Mouse (Mus musculus): Measurements from ENCODE around the gene Gm20696. TPM values are rescaled to one million over a fixed set of nuclear protein-coding genes. Genes with fewer than 3 reads are reported as not detected.

Gene Gm20696
- polyA plus RNA-seq, 1 experiment from 2014 or later, result 3.2 TPM

DNA sequence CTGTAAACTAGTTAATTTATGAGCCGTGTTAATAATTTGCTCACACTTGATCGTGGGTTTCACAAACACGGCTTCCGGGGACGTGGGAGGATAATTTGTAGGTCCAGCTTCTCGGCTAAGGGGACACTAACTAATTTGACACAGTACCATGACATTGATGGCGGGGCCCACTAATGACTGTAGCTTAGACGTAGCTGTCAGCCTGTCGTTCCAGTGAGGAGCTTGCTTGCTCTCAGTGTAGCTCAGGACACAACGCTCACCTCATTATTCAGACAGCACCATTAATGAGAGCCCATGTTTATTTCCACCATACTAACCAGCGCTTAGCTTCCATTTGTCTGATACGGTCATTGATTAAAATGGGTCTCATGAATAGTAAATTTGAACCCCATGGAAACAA is 356.1 kb downstream of the Gm20696 start:
- ATAC-seq (ENCODE audit: low FRiP score, low read depth), result 0 out of 2 replicates have a peak, but pooled peaks have one; percentile 50
- no peak overlapping the region for H3K4me3 ChIP-seq
- 38% methylated on average over 12 of the region's 12 CpGs for WGBS
- H3K4me1 ChIP-seq, result peaks cover 13% of the 10 kb centered on the region
- no peaks in the 10 kb centered on the region for H3K9me3 ChIP-seq
- no peak overlapping the region for H3K4me2 ChIP-seq (replicated peaks)
- H3K27me3 ChIP-seq (replicated peaks), result no peaks in the 10 kb centered on the region
- no peaks in the 10 kb centered on the region for H3K36me3 ChIP-seq
- H3K9ac ChIP-seq, result no peak overlapping the region
- H3K27ac ChIP-seq, result no peak overlapping the region

GRCm38 (mm10) chr6:99310171-99310500 is 356.5 kb downstream of the Gm20696 start:
- no peak overlapping the region for H3K4me2 ChIP-seq (replicated peaks)
- ATAC-seq (ENCODE audit: low FRiP score, low read depth), result no peak
- H3K9ac ChIP-seq, result no peak overlapping the region
- peaks cover 13% of the 10 kb centered on the region for H3K4me1 ChIP-seq
- H3K4me3 ChIP-seq, result no peak overlapping the region
- H3K27ac ChIP-seq, result no peak overlapping the region
- no peaks in the 10 kb centered on the region for H3K36me3 ChIP-seq
- 22% methylated on average over 3 of the region's 3 CpGs for WGBS
- no peaks in the 10 kb centered on the region for H3K9me3 ChIP-seq
- no peaks in the 10 kb centered on the region for H3K27me3 ChIP-seq (replicated peaks)

DNA sequence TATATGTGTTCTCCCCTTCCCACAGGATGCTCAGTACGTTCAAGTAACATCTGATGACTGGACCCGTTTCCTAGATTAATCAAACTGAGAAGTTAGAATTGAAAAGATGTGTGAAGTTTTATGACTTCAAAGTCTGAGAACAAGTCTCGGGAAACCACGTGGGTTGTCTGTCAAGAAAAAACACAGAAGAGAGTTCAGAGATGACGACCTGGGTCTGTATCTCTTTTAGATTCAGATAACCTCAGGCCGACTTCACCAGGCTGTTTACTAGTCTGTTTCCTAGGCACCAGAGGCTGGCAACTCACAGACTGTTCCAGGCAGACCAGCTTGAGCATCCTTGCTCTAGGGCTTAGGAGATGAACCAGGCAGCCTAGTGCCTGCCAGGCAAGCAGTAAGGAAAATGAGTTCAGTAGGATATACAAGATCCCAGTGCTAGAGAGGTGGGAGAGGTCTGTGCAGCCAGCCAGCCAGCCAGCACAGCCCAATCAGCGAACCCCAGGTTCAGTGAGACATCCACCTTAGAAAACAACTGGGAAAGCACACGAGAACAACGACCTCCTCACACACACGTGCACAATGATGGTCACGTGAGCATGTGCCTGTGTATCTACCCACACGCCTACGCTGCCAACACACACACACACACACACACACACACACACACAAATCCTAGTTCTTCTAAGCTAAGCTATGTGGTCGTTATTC is 357.0 kb downstream of the Gm20696 start:
- 73% methylated on average over 14 of the region's 14 CpGs for WGBS

DNA sequence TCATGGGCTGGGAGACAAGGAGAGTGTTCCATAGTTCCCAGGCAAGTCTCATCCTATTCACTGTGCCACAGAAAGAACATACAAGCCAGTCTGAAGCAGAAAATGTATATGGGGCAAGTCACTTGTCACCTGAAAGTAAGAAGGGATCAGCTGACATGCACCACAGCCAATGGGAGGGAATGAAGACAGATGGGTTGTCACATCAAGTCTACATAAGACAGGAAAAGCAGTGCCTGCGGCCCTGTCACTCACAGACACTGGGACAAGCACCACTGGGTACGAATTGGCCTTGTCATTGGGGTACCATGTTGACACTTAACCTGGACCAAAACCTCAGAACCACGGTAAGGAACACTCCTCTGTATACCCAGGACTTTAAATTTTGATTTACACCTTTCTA is 360.8 kb downstream of the Gm20696 start:
- Histone ChIP-seq H3K27me3 (replicated peaks) (no peaks in the 10 kb centered on the region), H3K4me2 (replicated peaks) (no peak overlapping the region), H3K9me3 (no peaks in the 10 kb centered on the region), H3K36me3 (no peaks in the 10 kb centered on the region), H3K4me3 (no peak overlapping the region), H3K27ac (no peak overlapping the region), H3K9ac (no peak overlapping the region), H3K4me1 (peaks cover 9% of the 10 kb centered on the region)
- 91% methylated on average over 3 of the region's 3 CpGs for WGBS
- ATAC-seq (ENCODE audit: low FRiP score, low read depth), result no peak

More for the DNA sequence above, 357.0 kb downstream of the Gm20696 start:
- H3K4me1 ChIP-seq, result peaks cover 13% of the 10 kb centered on the region
- no peak overlapping the region for H3K27ac ChIP-seq
- no peak for ATAC-seq (ENCODE audit: low FRiP score, low read depth)
- no peak overlapping the region for H3K4me3 ChIP-seq
- H3K4me2 ChIP-seq (replicated peaks), result no peak overlapping the region
- H3K36me3 ChIP-seq, result no peaks in the 10 kb centered on the region
- H3K9ac ChIP-seq, result no peak overlapping the region
- H3K27me3 ChIP-seq (replicated peaks), result no peaks in the 10 kb centered on the region
- no peaks in the 10 kb centered on the region for H3K9me3 ChIP-seq

GRCm38 (mm10) chr6:99305236-99305635 is 361.4 kb downstream of the Gm20696 start:
- no peak overlapping the region for H3K27ac ChIP-seq
- H3K9ac ChIP-seq, result no peak overlapping the region
- no peaks in the 10 kb centered on the region for H3K36me3 ChIP-seq
- no peaks in the 10 kb centered on the region for H3K9me3 ChIP-seq
- H3K4me2 ChIP-seq (replicated peaks), result no peak overlapping the region
- H3K27me3 ChIP-seq (replicated peaks), result no peaks in the 10 kb centered on the region
- H3K4me1 ChIP-seq, result 0 out of 2 replicates have a peak, but pooled peaks cover 4% of the 10 kb centered on the region
- 97% methylated on average over 3 of the region's 3 CpGs for WGBS
- H3K4me3 ChIP-seq, result no peak overlapping the region
- no peak for ATAC-seq (ENCODE audit: low FRiP score, low read depth)

- ATAC-seq (ENCODE audit: low FRiP score, low read depth), result no peak
- H3K27ac ChIP-seq, result no peak overlapping the region
- no peaks in the 10 kb centered on the region for H3K27me3 ChIP-seq (replicated peaks)
- no peak overlapping the region for H3K9ac ChIP-seq
- no peaks in the 10 kb centered on the region for H3K4me1 ChIP-seq
- H3K36me3 ChIP-seq, result no peaks in the 10 kb centered on the region
- no peak overlapping the region for H3K4me2 ChIP-seq (replicated peaks)
- H3K4me3 ChIP-seq, result no peak overlapping the region
- 89% methylated on average over 6 of the region's 6 CpGs for WGBS
- H3K9me3 ChIP-seq, result no peaks in the 10 kb centered on the region
Observed at GRCm38 (mm10) chr6:99302662-99303435, 363.7 kb downstream of the Gm20696 start.

DNA sequence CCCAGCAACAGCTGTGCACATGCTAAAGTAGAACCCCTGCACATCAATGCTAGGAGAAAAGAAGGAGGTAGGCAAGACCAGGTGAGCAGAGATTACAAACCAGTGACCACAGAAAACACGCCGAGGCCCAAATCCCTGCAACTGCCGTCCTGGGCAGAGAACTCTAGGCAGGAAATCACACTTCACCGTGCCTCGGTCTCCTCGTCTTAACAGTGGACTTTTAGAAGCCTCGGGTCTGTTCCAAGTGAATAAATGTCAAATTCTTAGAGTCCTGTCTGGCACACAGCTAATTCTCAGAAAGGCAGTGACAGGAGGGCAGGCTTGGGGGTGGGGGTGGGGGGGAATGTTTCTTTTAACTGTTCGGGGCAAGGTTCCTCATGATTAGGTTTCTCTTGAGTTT is 364.7 kb downstream of the Gm20696 start:
- no peak for ATAC-seq (ENCODE audit: low FRiP score, low read depth)
- Histone ChIP-seq H3K4me2 (replicated peaks) (no peak overlapping the region), H3K27me3 (replicated peaks) (no peaks in the 10 kb centered on the region), H3K9ac (no peak overlapping the region), H3K36me3 (no peaks in the 10 kb centered on the region), H3K9me3 (no peaks in the 10 kb centered on the region), H3K4me3 (no peak overlapping the region), H3K4me1 (no peaks in the 10 kb centered on the region), H3K27ac (no peak overlapping the region)
- 85% methylated on average over 8 of the region's 8 CpGs for WGBS

DNA sequence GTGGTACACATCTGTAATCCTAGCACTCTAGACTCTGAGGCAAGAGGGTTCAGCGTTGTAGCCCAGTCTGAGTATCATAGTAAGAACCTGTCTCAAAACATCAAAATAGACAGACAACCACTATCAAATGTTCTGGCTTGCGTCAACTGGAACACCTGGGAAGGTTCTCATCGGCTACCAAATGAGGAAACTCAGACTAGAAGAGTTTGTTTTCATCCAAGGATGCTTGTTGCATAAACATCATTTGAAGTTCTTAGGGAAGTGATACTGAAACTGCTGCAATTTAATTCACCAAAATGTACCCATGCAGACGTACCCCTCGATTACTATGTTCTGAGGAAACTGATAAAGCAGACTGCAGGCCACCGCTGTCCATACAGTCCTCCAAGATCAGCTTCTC is 366.4 kb downstream of the Gm20696 start:
- H3K4me1 ChIP-seq, result no peaks in the 10 kb centered on the region
- H3K36me3 ChIP-seq, result no peaks in the 10 kb centered on the region
- H3K27me3 ChIP-seq (replicated peaks), result no peaks in the 10 kb centered on the region
- no peak overlapping the region for H3K9ac ChIP-seq
- no peak overlapping the region for H3K4me2 ChIP-seq (replicated peaks)
- no peak overlapping the region for H3K4me3 ChIP-seq
- no peak for ATAC-seq (ENCODE audit: low FRiP score, low read depth)
- H3K27ac ChIP-seq, result no peak overlapping the region
- WGBS, result 93% methylated on average over 6 of the region's 6 CpGs
- H3K9me3 ChIP-seq, result no peaks in the 10 kb centered on the region

DNA sequence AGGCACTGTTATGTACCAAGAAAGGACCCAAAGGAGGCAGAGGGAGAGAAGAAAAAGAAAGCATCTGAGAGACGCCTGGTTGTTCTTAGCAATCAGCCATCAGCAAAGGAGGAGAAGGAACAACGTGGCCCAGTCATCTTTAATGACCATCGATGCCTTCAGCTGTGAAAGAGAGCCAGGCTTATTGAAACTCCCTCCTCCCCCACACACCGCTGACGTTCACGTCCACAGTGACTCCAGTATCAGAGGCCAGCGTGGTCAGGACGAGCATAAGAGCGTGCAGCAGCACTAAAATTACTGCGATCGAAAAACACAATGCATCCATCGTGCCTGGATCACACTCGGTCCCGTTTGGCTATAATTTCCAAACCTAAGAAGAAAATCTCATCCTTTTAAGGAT is 367.4 kb downstream of the Gm20696 start:
- no peak overlapping the region for H3K4me2 ChIP-seq (replicated peaks)
- no peaks in the 10 kb centered on the region for H3K27me3 ChIP-seq (replicated peaks)
- no peak for ATAC-seq (ENCODE audit: low FRiP score, low read depth)
- H3K9ac ChIP-seq, result no peak overlapping the region
- 80% methylated on average over 14 of the region's 14 CpGs for WGBS
- H3K4me3 ChIP-seq, result no peak overlapping the region
- H3K4me1 ChIP-seq, result no peaks in the 10 kb centered on the region
- H3K9me3 ChIP-seq, result no peaks in the 10 kb centered on the region
- H3K36me3 ChIP-seq, result no peaks in the 10 kb centered on the region
- H3K27ac ChIP-seq, result no peak overlapping the region

- no peaks in the 10 kb centered on the region for H3K9me3 ChIP-seq
- ATAC-seq (ENCODE audit: low FRiP score, low read depth), result no peak
- WGBS, result 88% methylated on average over 5 of the region's 5 CpGs
Observed at GRCm38 (mm10) chr6:99297535-99297934, 369.1 kb downstream of the Gm20696 start.

GRCm38 (mm10) chr6:99295495-99295894 is 371.1 kb downstream of the Gm20696 start:
- WGBS, result 84% methylated on average over 8 of the region's 8 CpGs
- H3K4me1 ChIP-seq, result no peaks in the 10 kb centered on the region
- ATAC-seq (ENCODE audit: low FRiP score, low read depth), result no peak
- H3K4me2 ChIP-seq (replicated peaks), result no peak overlapping the region
- no peak overlapping the region for H3K27ac ChIP-seq
- no peak overlapping the region for H3K9ac ChIP-seq
- H3K27me3 ChIP-seq (replicated peaks), result no peaks in the 10 kb centered on the region
- H3K4me3 ChIP-seq, result no peak overlapping the region
- H3K9me3 ChIP-seq, result no peaks in the 10 kb centered on the region
- H3K36me3 ChIP-seq, result no peaks in the 10 kb centered on the region

More at GRCm38 (mm10) chr6:99297535-99297934, 369.1 kb downstream of the Gm20696 start:
- H3K27me3 ChIP-seq (replicated peaks), result no peaks in the 10 kb centered on the region
- H3K4me1 ChIP-seq, result no peaks in the 10 kb centered on the region
- H3K27ac ChIP-seq, result no peak overlapping the region
- H3K36me3 ChIP-seq, result no peaks in the 10 kb centered on the region
- no peak overlapping the region for H3K9ac ChIP-seq
- no peak overlapping the region for H3K4me2 ChIP-seq (replicated peaks)
- no peak overlapping the region for H3K4me3 ChIP-seq

DNA sequence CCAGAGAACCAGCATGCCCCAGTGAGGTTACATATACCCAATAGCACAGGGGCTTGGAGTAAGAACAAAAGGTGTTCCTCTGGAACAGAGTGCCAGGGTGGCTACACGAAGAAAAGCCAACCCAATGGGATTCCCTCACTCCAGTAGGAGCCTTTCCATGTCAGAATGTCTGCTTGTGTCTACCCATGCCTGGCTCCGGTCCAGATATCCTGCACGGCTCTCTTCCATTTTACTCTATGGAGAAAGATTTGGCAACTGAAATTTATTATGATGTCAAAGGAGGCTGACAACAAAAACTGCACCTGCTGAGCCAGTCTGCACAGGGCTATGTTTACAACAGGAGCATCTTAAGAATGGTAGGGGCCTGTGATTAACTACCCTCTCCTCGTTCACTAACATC is 377.4 kb downstream of the Gm20696 start:
- H3K36me3 ChIP-seq, result no peaks in the 10 kb centered on the region
- ATAC-seq (ENCODE audit: low FRiP score, low read depth), result no peak
- WGBS, result 56% methylated on average over 4 of the region's 4 CpGs
- H3K27ac ChIP-seq, result no peak overlapping the region
- H3K4me2 ChIP-seq (replicated peaks), result no peak overlapping the region
- H3K27me3 ChIP-seq (replicated peaks), result no peaks in the 10 kb centered on the region
- no peaks in the 10 kb centered on the region for H3K4me1 ChIP-seq
- H3K9ac ChIP-seq, result no peak overlapping the region
- H3K4me3 ChIP-seq, result no peak overlapping the region
- H3K9me3 ChIP-seq, result no peaks in the 10 kb centered on the region

Data from neural tube, embryonic 12.5 days (tissue).